ENCODE assay signal across 17 mouse cellular contexts in the genomic region with DNA sequence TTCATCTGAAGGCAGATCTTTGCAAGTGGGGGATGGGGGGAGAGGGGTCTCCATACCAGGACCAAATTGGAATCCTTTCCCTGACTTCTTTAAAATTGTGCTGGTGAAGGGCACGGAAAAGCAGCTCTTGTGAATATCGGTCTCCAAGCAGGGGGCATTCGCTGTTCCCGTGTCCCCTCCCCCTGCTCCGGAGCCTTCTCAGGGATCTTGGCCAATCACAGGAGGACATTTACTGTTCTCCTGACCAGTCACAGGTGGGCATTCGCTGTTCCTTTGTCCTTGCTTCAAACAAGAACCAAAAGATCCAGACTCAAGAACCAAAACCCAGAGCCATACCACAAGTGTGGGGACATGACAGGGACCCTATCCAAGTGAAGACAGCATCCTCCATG. TPM values are rescaled to one million over a fixed set of nuclear protein-coding genes. Genes with fewer than 3 reads are reported as not detected.
DNase-seq lines count a peak whose midpoint lies in the region; ATAC-seq and TF ChIP-seq lines count a peak whose summit lies in the region.
"Had no signal": no experiment of that assay in that cellular context is flagged by ENCODE, and none has a peak within 500 bp of the region (broad histone marks: within the 10 kb centered on the region; RNA-seq: fewer than 3 reads in every experiment).

No protein-coding gene starts in this region.

- no peak overlapping the region for H3K4me3 ChIP-seq in intestine, postnatal 0 days (ENCODE audit: low read depth, low read length)
- H3K4me3 ChIP-seq: heart, embryonic 13.5 days; hindbrain, embryonic 10.5 days; limb, embryonic 12.5 days had no signal

- H3K9me3 ChIP-seq in intestine, postnatal 0 days (ENCODE audit: control insufficient read depth) = no peaks in the 10 kb centered on the region
- H3K9me3 ChIP-seq: heart, embryonic 13.5 days; hindbrain, embryonic 10.5 days; limb, embryonic 12.5 days had no signal

- TF ChIP-seq CTCF in brain, embryonic 14.5 days (IDR thresholded peaks at IDR 0.05; ENCODE audit: borderline replicate concordance, extremely low read depth, insufficient read depth, insufficient read length) = no peak
- no peak for TF ChIP-seq CTCF in intestine, postnatal 0 days (IDR thresholded peaks at IDR 0.05; ENCODE audit: low read depth)

- no peak overlapping the region for H3K4me2 ChIP-seq in intestine, postnatal 0 days (replicated peaks; ENCODE audit: low read depth)
- H3K4me2 ChIP-seq: limb, embryonic 12.5 days had no signal

- no peak overlapping the region for H3K27ac ChIP-seq in intestine, postnatal 0 days (ENCODE audit: low read depth, low read length)
- H3K27ac ChIP-seq: heart, embryonic 13.5 days; hindbrain, embryonic 10.5 days; limb, embryonic 12.5 days had no signal

- H3K36me3 ChIP-seq in intestine, postnatal 0 days (ENCODE audit: control insufficient read depth, insufficient read depth) = no peaks in the 10 kb centered on the region
- H3K36me3 ChIP-seq: heart, embryonic 13.5 days; hindbrain, embryonic 10.5 days; limb, embryonic 12.5 days had no signal

- no peak overlapping the region for H3K9ac ChIP-seq in intestine, postnatal 0 days (ENCODE audit: low read depth, low read length)
- H3K9ac ChIP-seq: heart, embryonic 13.5 days; limb, embryonic 12.5 days had no signal

- no peak for ATAC-seq in intestine, postnatal 0 days
- ATAC-seq: intestine, embryonic 16.5 days; Patski had no signal

- no peaks in the 10 kb centered on the region for H3K4me1 ChIP-seq in intestine, postnatal 0 days (replicated peaks; ENCODE audit: control insufficient read depth, insufficient read depth, low read length)
- H3K4me1 ChIP-seq: limb, embryonic 12.5 days had no signal

- peak; percentile 36 for DNase-seq in adrenal gland, postnatal 14 days
- DNase-seq in adrenal gland, adult 8-10 months = no peak
- peak; percentile 7 for DNase-seq in kidney, postnatal 14 days
- DNase-seq in kidney, adult 18-20 months = no peak
- peak; percentile 26 for DNase-seq in brain, embryonic 14.5 days (ENCODE audit: low read depth)
- DNase-seq in cerebellum, postnatal 25 days = peak; percentile 76 to 88
- no peak for DNase-seq in T-cell, adult 2 months (ENCODE audit: low spot score)

- H3K27me3 ChIP-seq in intestine, postnatal 0 days (replicated peaks; ENCODE audit: control insufficient read depth, insufficient read depth, low read length) = no peaks in the 10 kb centered on the region; the same call in 1 of the 2 replicates
- H3K27me3 ChIP-seq: Patski had no signal

- WGBS in intestine, postnatal 0 days = 30% methylated on average over 6 of the region's 6 CpGs

- TF ChIP-seq POLR2A in brain, embryonic 14.5 days (IDR thresholded peaks at IDR 0.05; ENCODE audit: borderline replicate concordance, extremely low read depth, insufficient read depth, insufficient read length, poor library complexity, severe bottlenecking) = no peak

RNA-seq across cellular contexts. Expression of a gene that starts 25.9 kb away (rescaled TPM):
- not detected in 2 replicates for total RNA-seq in adrenal gland, postnatal 14 days (2021)
- not detected for total RNA-seq in adrenal gland, adult 8-10 months (2022)
- 0.29 and 0.39 TPM in 2 replicates for polyA plus RNA-seq in brain, embryonic 14.5 days (2012; rRNA removed)
- polyA plus RNA-seq in intestine, postnatal 0 days (2015; fragmentation: Nextera tagmentation; extraction: Ambion mirVana) = not detected in 2 replicates
- total RNA-seq: adrenal gland, adult 18-20 months; gastrocnemius, postnatal 10 days had no signal
- polyA plus RNA-seq: embryonic facial prominence, embryonic 11.5 days; heart, embryonic 13.5 days; hindbrain, embryonic 10.5 days; intestine, embryonic 16.5 days; limb, embryonic 12.5 days; Patski; stomach, embryonic 16.5 days had no signal

Comparison
In these comparisons a context has a peak if more than half of its experiments do, and no peak if none do; other contexts are left out.
1. DNase-seq: peak in adrenal gland, postnatal 14 days (single experiment), kidney, postnatal 14 days (single experiment), brain, embryonic 14.5 days (single experiment) and cerebellum, postnatal 25 days (2 of 2); none in adrenal gland, adult 8-10 months (single experiment), kidney, adult 18-20 months (single experiment) and T-cell, adult 2 months (single experiment).